In genomic region chr10:53414092-53415085, GRCm38 (mm10) we compare ENCODE assay signal across 10 mouse cellular contexts. TPM values are rescaled to one million over a fixed set of nuclear protein-coding genes. Genes with fewer than 3 reads are reported as not detected.
DNase-seq lines count a peak whose midpoint lies in the region; ATAC-seq and TF ChIP-seq lines count a peak whose summit lies in the region.
"Had no signal": no experiment of that assay in that cellular context is flagged by ENCODE, and none has a peak within 500 bp of the region (broad histone marks: within the 10 kb centered on the region; RNA-seq: fewer than 3 reads in every experiment).

No protein-coding gene starts in this region.

- ATAC-seq in kidney, postnatal 0 days (replicated peaks; ENCODE audit: low FRiP score, low read depth) = no peak
- 0 out of 2 replicates have a peak, but pooled peaks have one; percentile 50 for ATAC-seq in embryonic facial prominence, embryonic 14.5 days (ENCODE audit: low read depth)
- ATAC-seq in lung, embryonic 14.5 days (ENCODE audit: insufficient read depth) = peak; percentile 39; the same call in 1 of the 2 replicates
- ATAC-seq in stomach, embryonic 14.5 days (ENCODE audit: insufficient number of reproducible peaks, insufficient read depth, low FRiP score, low read depth) = peak; percentile 84

- H3K36me3 ChIP-seq in kidney, postnatal 0 days (ENCODE audit: insufficient read depth, low read length) = no peaks in the 10 kb centered on the region
- no peaks in the 10 kb centered on the region for H3K36me3 ChIP-seq in embryonic facial prominence, embryonic 14.5 days (ENCODE audit: control insufficient read depth, insufficient read depth, low read length)
- H3K36me3 ChIP-seq in lung, embryonic 14.5 days (ENCODE audit: insufficient read depth) = no peaks in the 10 kb centered on the region
- no peaks in the 10 kb centered on the region for H3K36me3 ChIP-seq in stomach, embryonic 14.5 days (ENCODE audit: control insufficient read depth, insufficient read depth, low read length)
- H3K36me3 ChIP-seq: neural tube, embryonic 13.5 days had no signal

- H3K4me2 ChIP-seq in kidney, postnatal 0 days (ENCODE audit: low read length) = no peak overlapping the region
- H3K4me2 ChIP-seq in embryonic facial prominence, embryonic 14.5 days (ENCODE audit: low read depth, low read length) = peak overlapping the region; percentile 15; the same call in 1 of the 2 replicates
- no peak overlapping the region for H3K4me2 ChIP-seq in lung, embryonic 14.5 days
- H3K4me2 ChIP-seq in stomach, embryonic 14.5 days (replicated peaks; ENCODE audit: low read depth, low read length) = no peak overlapping the region
- H3K4me2 ChIP-seq: neural tube, embryonic 13.5 days had no signal

- TF ChIP-seq CTCF in kidney, postnatal 0 days (IDR thresholded peaks at IDR 0.05; ENCODE audit: low read depth) = no peak
- TF ChIP-seq CTCF in lung, embryonic 14.5 days (IDR thresholded peaks at IDR 0.05; ENCODE audit: low read depth) = no peak

- no peak overlapping the region for H3K4me3 ChIP-seq in kidney, postnatal 0 days (replicated peaks; ENCODE audit: low read depth, low read length)
- no peak overlapping the region for H3K4me3 ChIP-seq in embryonic facial prominence, embryonic 14.5 days (ENCODE audit: low read depth, low read length)
- H3K4me3 ChIP-seq in lung, embryonic 14.5 days (ENCODE audit: low read depth, low read length) = no peak overlapping the region
- H3K4me3 ChIP-seq in stomach, embryonic 14.5 days (ENCODE audit: low read depth, low read length) = no peak overlapping the region
- H3K4me3 ChIP-seq: neural tube, embryonic 13.5 days had no signal

- DNase-seq in kidney, postnatal 0 days (ENCODE audit: low spot score) = no peak
- DNase-seq in kidney, adult 11 months = no peak
- peak; percentile 44 for DNase-seq in embryonic facial prominence, embryonic 14.5 days (ENCODE audit: low spot score)
- peak; percentile 21 for DNase-seq in lung, embryonic 14.5 days
- DNase-seq in right cerebral cortex, postnatal 4 days = no peak
- no peak for DNase-seq in gastrocnemius, adult 8-10 months (ENCODE audit: low spot score in 2 of 2)
- no peak for DNase-seq in urinary bladder, postnatal 4 days (ENCODE audit: low spot score in 2 of 2)
- DNase-seq: cerebellum, postnatal 14 days had no signal

- H3K4me1 ChIP-seq in kidney, postnatal 0 days (replicated peaks; ENCODE audit: insufficient read depth, low read length) = peaks cover 10% of the 10 kb centered on the region; the same call in 1 of the 2 replicates
- H3K4me1 ChIP-seq in embryonic facial prominence, embryonic 14.5 days (ENCODE audit: control insufficient read depth, insufficient read depth, low read length) = peaks cover 6% of the 10 kb centered on the region; the same call in 1 of the 2 replicates
- H3K4me1 ChIP-seq in lung, embryonic 14.5 days (ENCODE audit: insufficient read depth) = peaks cover 2% of the 10 kb centered on the region; the same call in 1 of the 2 replicates
- H3K4me1 ChIP-seq in stomach, embryonic 14.5 days (ENCODE audit: control insufficient read depth, insufficient read depth, low read length) = peaks cover 5% of the 10 kb centered on the region; the same call in 1 of the 2 replicates

- H3K27ac ChIP-seq in kidney, postnatal 0 days = peak overlapping the region; percentile 32; the same call in 1 of the 2 replicates
- H3K27ac ChIP-seq in embryonic facial prominence, embryonic 14.5 days (replicated peaks; ENCODE audit: low read depth, low read length) = peak overlapping the region; percentile 71
- peak overlapping the region; percentile 25; the same call in 1 of the 2 replicates for H3K27ac ChIP-seq in lung, embryonic 14.5 days (ENCODE audit: low read depth)
- peak overlapping the region; percentile 77 for H3K27ac ChIP-seq in stomach, embryonic 14.5 days (ENCODE audit: low read length)

- no peak overlapping the region for H3K9ac ChIP-seq in kidney, postnatal 0 days (ENCODE audit: low read depth, low read length)
- H3K9ac ChIP-seq in embryonic facial prominence, embryonic 14.5 days (ENCODE audit: low read depth, low read length) = no peak overlapping the region
- H3K9ac ChIP-seq in lung, embryonic 14.5 days = no peak overlapping the region
- no peak overlapping the region for H3K9ac ChIP-seq in stomach, embryonic 14.5 days (replicated peaks; ENCODE audit: low read depth, low read length)
- H3K9ac ChIP-seq: neural tube, embryonic 13.5 days had no signal

- no peaks in the 10 kb centered on the region for H3K9me3 ChIP-seq in kidney, postnatal 0 days (replicated peaks; ENCODE audit: low read length)
- no peaks in the 10 kb centered on the region for H3K9me3 ChIP-seq in embryonic facial prominence, embryonic 14.5 days (ENCODE audit: control insufficient read depth, low read length)
- no peaks in the 10 kb centered on the region for H3K9me3 ChIP-seq in lung, embryonic 14.5 days (ENCODE audit: low read depth, low read length)
- no peaks in the 10 kb centered on the region for H3K9me3 ChIP-seq in stomach, embryonic 14.5 days (ENCODE audit: control insufficient read depth, low read depth, low read length)
- H3K9me3 ChIP-seq: neural tube, embryonic 13.5 days had no signal

- no peaks in the 10 kb centered on the region for H3K27me3 ChIP-seq in kidney, postnatal 0 days (ENCODE audit: insufficient read depth, low read length)
- H3K27me3 ChIP-seq in embryonic facial prominence, embryonic 14.5 days (replicated peaks; ENCODE audit: control insufficient read depth, insufficient read depth, low read length) = no peaks in the 10 kb centered on the region
- H3K27me3 ChIP-seq in lung, embryonic 14.5 days (ENCODE audit: insufficient read depth, low read length) = no peaks in the 10 kb centered on the region
- no peaks in the 10 kb centered on the region for H3K27me3 ChIP-seq in stomach, embryonic 14.5 days (ENCODE audit: control insufficient read depth, insufficient read depth, low read length)
- H3K27me3 ChIP-seq: neural tube, embryonic 13.5 days had no signal

- WGBS in kidney, postnatal 0 days = 46% methylated on average over 6 of the region's 6 CpGs
- WGBS in embryonic facial prominence, embryonic 14.5 days = 21% methylated on average over 6 of the region's 6 CpGs
- WGBS in lung, embryonic 14.5 days = 30% methylated on average over 6 of the region's 6 CpGs
- 28% methylated on average over 6 of the region's 6 CpGs for WGBS in stomach, embryonic 14.5 days

RNA-seq across cellular contexts. Expression of gene Cep85l, which starts 34.6 kb away (rescaled TPM):
- 4.3 and 4.7 TPM in 2 replicates for polyA plus RNA-seq in kidney, postnatal 0 days (2015; fragmentation: Nextera tagmentation; extraction: Ambion mirVana)
- polyA plus RNA-seq in embryonic facial prominence, embryonic 14.5 days (2014; fragmentation: Nextera tagmentation; extraction: Ambion mirVana) = 6.9 and 7.3 TPM in 2 replicates
- polyA plus RNA-seq in lung, embryonic 14.5 days (2014; fragmentation: Nextera tagmentation; extraction: Ambion mirVana) = 10.3 and 11.6 TPM in 2 replicates
- polyA plus RNA-seq in stomach, embryonic 14.5 days (2014; fragmentation: Nextera tagmentation; extraction: Ambion mirVana) = 13.7 and 14.1 TPM in 2 replicates
- total RNA-seq in gastrocnemius, adult 8-10 months (2022) = 10 to 100 TPM; 28.5 to 98.7 (median 37.1) TPM

Comparison
In these comparisons a context has a peak if more than half of its experiments do, and no peak if none do; other contexts are left out.
1. DNase-seq: peak in embryonic facial prominence, embryonic 14.5 days (single experiment) and lung, embryonic 14.5 days (single experiment); none in kidney, postnatal 0 days (single experiment), kidney, adult 11 months (single experiment), right cerebral cortex, postnatal 4 days (single experiment), gastrocnemius, adult 8-10 months (0 of 2) and urinary bladder, postnatal 4 days (0 of 2).
2. H3K27ac ChIP-seq: peak in every context shown above with its lines; median percentile 77 in stomach, embryonic 14.5 days; 71 in embryonic facial prominence, embryonic 14.5 days; 32 in kidney, postnatal 0 days; 25 in lung, embryonic 14.5 days.